Mouse (Mus musculus): Measurements from ENCODE around the gene Cdk19. TPM values are rescaled to one million over a fixed set of nuclear protein-coding genes. Genes with fewer than 3 reads are reported as not detected.
"Not testable (repeated sequence)": the region's sequence is repeated elsewhere in the genome, so short reads cannot be mapped to it uniquely, and the experiment has no call there.

Cdk19 gene
- polyA plus RNA-seq, 1 experiment from 2014 or later = 7.3 TPM

- Histone ChIP-seq H3K4me3 (replicated peaks; ENCODE audit: low read depth, low read length) (no peak overlapping the region), H3K36me3 (ENCODE audit: insufficient read depth, low read length) (no peaks in the 10 kb centered on the region), H3K4me1 (replicated peaks; ENCODE audit: insufficient read depth, low read length) (no peaks in the 10 kb centered on the region), H3K27me3 (ENCODE audit: insufficient read depth, low read length) (no peaks in the 10 kb centered on the region), H3K9me3 (replicated peaks; ENCODE audit: low read length) (no peaks in the 10 kb centered on the region), H3K4me2 (ENCODE audit: low read length) (no peak overlapping the region), H3K9ac (ENCODE audit: low read depth, low read length) (no peak overlapping the region), H3K27ac (no peak overlapping the region)
- DNase-seq (ENCODE audit: low spot score) (no peak), ATAC-seq (replicated peaks; ENCODE audit: low FRiP score, low read depth) (no peak)
- no peak for TF ChIP-seq CTCF (IDR thresholded peaks at IDR 0.05; ENCODE audit: low read depth)
- 57% methylated on average over 3 of the region's 3 CpGs for WGBS
Observed at GRCm38 (mm10) chr10:40530661-40531060, 191.3 kb downstream of the Cdk19 start.

- H3K4me1 ChIP-seq (replicated peaks; ENCODE audit: insufficient read depth, low read length); DNase-seq (ENCODE audit: low spot score); H3K9ac ChIP-seq (ENCODE audit: low read depth, low read length); ATAC-seq (replicated peaks; ENCODE audit: low FRiP score, low read depth); H3K9me3 ChIP-seq (replicated peaks; ENCODE audit: low read length); H3K4me2 ChIP-seq (ENCODE audit: low read length); H3K27ac ChIP-seq; H3K36me3 ChIP-seq (ENCODE audit: insufficient read depth, low read length); H3K27me3 ChIP-seq (ENCODE audit: insufficient read depth, low read length); H3K4me3 ChIP-seq (replicated peaks; ENCODE audit: low read depth, low read length): not testable (repeated sequence)
- WGBS = 93% methylated on average over 4 of the region's 4 CpGs
Observed at GRCm38 (mm10) chr10:40532586-40532985, 193.2 kb downstream of the Cdk19 start.

Other genes starting within 250 kb of the Cdk19 start
- 10.0 and 10.1 TPM in 2 replicates for gene Slc16a10, start 197.3 kb upstream of the Cdk19 start, polyA plus RNA-seq (2015; fragmentation: Nextera tagmentation; extraction: Ambion mirVana)
- gene Rpf2, start 92.5 kb upstream of the Cdk19 start, polyA plus RNA-seq (2015; fragmentation: Nextera tagmentation; extraction: Ambion mirVana) = 56.8 and 58.9 TPM in 2 replicates
- 88.1 and 92.2 TPM in 2 replicates for gene Gtf3c6, start 81.5 kb upstream of the Cdk19 start, polyA plus RNA-seq (2015; fragmentation: Nextera tagmentation; extraction: Ambion mirVana)
- 44.1 and 46.9 TPM in 2 replicates for gene Amd1, start 37.4 kb upstream of the Cdk19 start, polyA plus RNA-seq (2015; fragmentation: Nextera tagmentation; extraction: Ambion mirVana)
- not detected in 2 replicates for gene Slc22a16, start 230.8 kb downstream of the Cdk19 start, polyA plus RNA-seq (2015; fragmentation: Nextera tagmentation; extraction: Ambion mirVana)

Data from kidney, postnatal 0 days (tissue).